Mouse (Mus musculus) spleen, adult 2 months (tissue): Measurements from ENCODE around the gene Cat.

Experiments
- CTCF ChIP-seq: fragments of 200-500 bp; IDR thresholded peaks from 2 replicates; pipeline ENCODE4 v1.5.1; 2011; ENCODE audit warnings: mild to moderate bottlenecking, inconsistent platforms; ENCODE audit not compliant: insufficient read depth, insufficient read length, insufficient replicate concordance; ENCODE audit errors: extremely low read depth
- POLR2A ChIP-seq: fragments of 200-500 bp; IDR thresholded peaks from 2 replicates; pipeline ENCODE4 v1.6.1; 2011; ENCODE audit warnings: low read depth, low read length, inconsistent platforms

- TF ChIP-seq CTCF (no peak), POLR2A (no peak)
Observed at GRCm38 (mm10) chr2:103462746-103463145, 22.2 kb downstream of the Cat start.
